Mouse (Mus musculus): ENCODE data around the gene Cenpc1. TPM values are rescaled to one million over a fixed set of nuclear protein-coding genes. Genes with fewer than 3 reads are reported as not detected.

Gene Cenpc1
- polyA plus RNA-seq (2014; fragmentation: Nextera tagmentation; extraction: Ambion mirVana), result 34.9 and 35.7 TPM in 2 replicates

- Histone ChIP-seq H3K36me3 (replicated peaks; ENCODE audit: control insufficient read depth, insufficient read depth) (no peaks in the 10 kb centered on the region), H3K9me3 (ENCODE audit: control insufficient read depth, low read length) (no peaks in the 10 kb centered on the region), H3K27me3 (ENCODE audit: control insufficient read depth, insufficient read depth, low read length) (no peaks in the 10 kb centered on the region), H3K4me3 (replicated peaks; ENCODE audit: low read length) (peak within 1 kb of the TSS; percentile 60), H3K9ac (peak within 1 kb of the TSS; percentile 66), H3K27ac (peak within 1 kb of the TSS; percentile 82), H3K4me2 (replicated peaks) (peak within 1 kb of the TSS; percentile 51), H3K4me1 (replicated peaks; ENCODE audit: control insufficient read depth, insufficient read depth, low read length) (peaks cover 12% of the 10 kb centered on the region)
- DNase-seq (ENCODE audit: low spot score), result peak; percentile 92
- WGBS, result under 1% methylated on average over 60 of the region's 60 CpGs
- ATAC-seq (ENCODE audit: low FRiP score), result peak; percentile 96
These were observed at the start of gene Cenpc1 for GRCm38 (mm10) chr5:86065101-86065875. Cenpc1 (minus strand) TSS chr5:86065583.

GRCm38 (mm10) chr5:86113997-86114396, 48.6 kb upstream of the Cenpc1 start:
- H3K4me2 ChIP-seq (replicated peaks), result no peak overlapping the region
- DNase-seq (ENCODE audit: low spot score) (no peak), ATAC-seq (ENCODE audit: low FRiP score) (no peak)
- H3K4me3 ChIP-seq (replicated peaks; ENCODE audit: low read length), result no peak overlapping the region
- 79% methylated on average over 1 of the region's 1 CpGs for WGBS
- no peak overlapping the region for H3K27ac ChIP-seq
- no peaks in the 10 kb centered on the region for H3K9me3 ChIP-seq (ENCODE audit: control insufficient read depth, low read length)
- H3K36me3 ChIP-seq (replicated peaks; ENCODE audit: control insufficient read depth, insufficient read depth), result peaks cover 58% of the 10 kb centered on the region
- H3K9ac ChIP-seq, result no peak overlapping the region
- no peaks in the 10 kb centered on the region for H3K4me1 ChIP-seq (replicated peaks; ENCODE audit: control insufficient read depth, insufficient read depth, low read length)
- H3K27me3 ChIP-seq (ENCODE audit: control insufficient read depth, insufficient read depth, low read length), result no peaks in the 10 kb centered on the region

- 94% methylated on average over 2 of the region's 2 CpGs for WGBS
- Histone ChIP-seq H3K27me3 (ENCODE audit: control insufficient read depth, insufficient read depth, low read length) (no peaks in the 10 kb centered on the region), H3K4me2 (replicated peaks) (no peak overlapping the region), H3K27ac (no peak overlapping the region), H3K36me3 (replicated peaks; ENCODE audit: control insufficient read depth, insufficient read depth) (peaks cover 51% of the 10 kb centered on the region), H3K4me1 (replicated peaks; ENCODE audit: control insufficient read depth, insufficient read depth, low read length) (no peaks in the 10 kb centered on the region), H3K9me3 (ENCODE audit: control insufficient read depth, low read length) (no peaks in the 10 kb centered on the region), H3K9ac (no peak overlapping the region), H3K4me3 (replicated peaks; ENCODE audit: low read length) (no peak overlapping the region)
- no peak for ATAC-seq (ENCODE audit: low FRiP score)
- DNase-seq (ENCODE audit: low spot score), result no peak
These were observed 47.7 kb upstream of the Cenpc1 start for GRCm38 (mm10) chr5:86113037-86113436.

- no peak overlapping the region for H3K4me2 ChIP-seq (replicated peaks)
- H3K9me3 ChIP-seq (ENCODE audit: control insufficient read depth, low read length), result no peaks in the 10 kb centered on the region
- ATAC-seq (ENCODE audit: low FRiP score) (no peak), DNase-seq (ENCODE audit: low spot score) (no peak)
- no peak overlapping the region for H3K9ac ChIP-seq
- H3K27me3 ChIP-seq (ENCODE audit: control insufficient read depth, insufficient read depth, low read length), result no peaks in the 10 kb centered on the region
- no peaks in the 10 kb centered on the region for H3K4me1 ChIP-seq (replicated peaks; ENCODE audit: control insufficient read depth, insufficient read depth, low read length)
- peaks cover 51% of the 10 kb centered on the region for H3K36me3 ChIP-seq (replicated peaks; ENCODE audit: control insufficient read depth, insufficient read depth)
- WGBS, result 98% methylated on average over 1 of the region's 1 CpGs
- H3K4me3 ChIP-seq (replicated peaks; ENCODE audit: low read length), result no peak overlapping the region
- H3K27ac ChIP-seq, result no peak overlapping the region
These were observed 45.7 kb upstream of the Cenpc1 start for GRCm38 (mm10) chr5:86111074-86111473.

GRCm38 (mm10) chr5:86106610-86107009, 41.2 kb upstream of the Cenpc1 start:
- no peak overlapping the region for H3K9ac ChIP-seq
- no peaks in the 10 kb centered on the region for H3K4me1 ChIP-seq (replicated peaks; ENCODE audit: control insufficient read depth, insufficient read depth, low read length)
- H3K4me2 ChIP-seq (replicated peaks), result no peak overlapping the region
- H3K36me3 ChIP-seq (replicated peaks; ENCODE audit: control insufficient read depth, insufficient read depth), result peaks cover 25% of the 10 kb centered on the region
- H3K4me3 ChIP-seq (replicated peaks; ENCODE audit: low read length), result no peak overlapping the region
- ATAC-seq (ENCODE audit: low FRiP score), result no peak
- DNase-seq (ENCODE audit: low spot score), result no peak
- no peaks in the 10 kb centered on the region for H3K27me3 ChIP-seq (ENCODE audit: control insufficient read depth, insufficient read depth, low read length)
- no peak overlapping the region for H3K27ac ChIP-seq
- WGBS, result 80% methylated on average over 2 of the region's 2 CpGs
- H3K9me3 ChIP-seq (ENCODE audit: control insufficient read depth, low read length), result no peaks in the 10 kb centered on the region

- H3K4me2 ChIP-seq (replicated peaks), result no peak overlapping the region
- H3K27ac ChIP-seq, result no peak overlapping the region
- WGBS, result 97% methylated on average over 2 of the region's 2 CpGs
- ATAC-seq (ENCODE audit: low FRiP score) (no peak), DNase-seq (ENCODE audit: low spot score) (no peak)
- no peaks in the 10 kb centered on the region for H3K27me3 ChIP-seq (ENCODE audit: control insufficient read depth, insufficient read depth, low read length)
- peaks cover 9% of the 10 kb centered on the region for H3K36me3 ChIP-seq (replicated peaks; ENCODE audit: control insufficient read depth, insufficient read depth)
- no peak overlapping the region for H3K9ac ChIP-seq
- H3K9me3 ChIP-seq (ENCODE audit: control insufficient read depth, low read length), result no peaks in the 10 kb centered on the region
- no peak overlapping the region for H3K4me3 ChIP-seq (replicated peaks; ENCODE audit: low read length)
- H3K4me1 ChIP-seq (replicated peaks; ENCODE audit: control insufficient read depth, insufficient read depth, low read length), result no peaks in the 10 kb centered on the region
These were observed 36.8 kb upstream of the Cenpc1 start for GRCm38 (mm10) chr5:86102176-86102575.

GRCm38 (mm10) chr5:86100621-86101020, 35.2 kb upstream of the Cenpc1 start:
- 89% methylated on average over 3 of the region's 3 CpGs for WGBS
- H3K27ac ChIP-seq, result no peak overlapping the region
- H3K4me3 ChIP-seq (replicated peaks; ENCODE audit: low read length), result no peak overlapping the region
- no peak for DNase-seq (ENCODE audit: low spot score)
- ATAC-seq (ENCODE audit: low FRiP score), result no peak
- no peaks in the 10 kb centered on the region for H3K4me1 ChIP-seq (replicated peaks; ENCODE audit: control insufficient read depth, insufficient read depth, low read length)
- no peaks in the 10 kb centered on the region for H3K9me3 ChIP-seq (ENCODE audit: control insufficient read depth, low read length)
- H3K4me2 ChIP-seq (replicated peaks), result no peak overlapping the region
- no peaks in the 10 kb centered on the region for H3K27me3 ChIP-seq (ENCODE audit: control insufficient read depth, insufficient read depth, low read length)
- no peak overlapping the region for H3K9ac ChIP-seq
- H3K36me3 ChIP-seq (replicated peaks; ENCODE audit: control insufficient read depth, insufficient read depth), result peaks cover 4% of the 10 kb centered on the region; the same call in 1 of the 2 replicates

GRCm38 (mm10) chr5:86098988-86099387, 33.6 kb upstream of the Cenpc1 start:
- WGBS, result 89% methylated on average over 3 of the region's 3 CpGs
- Histone ChIP-seq H3K4me3 (replicated peaks; ENCODE audit: low read length) (no peak overlapping the region), H3K36me3 (replicated peaks; ENCODE audit: control insufficient read depth, insufficient read depth) (no peaks in the 10 kb centered on the region)

GRCm38 (mm10) chr5:86094754-86095153, 29.4 kb upstream of the Cenpc1 start:
- WGBS, result 88% methylated on average over 9 of the region's 9 CpGs

More at GRCm38 (mm10) chr5:86098988-86099387, 33.6 kb upstream of the Cenpc1 start:
- no peak overlapping the region for H3K27ac ChIP-seq
- no peaks in the 10 kb centered on the region for H3K9me3 ChIP-seq (ENCODE audit: control insufficient read depth, low read length)
- no peak for DNase-seq (ENCODE audit: low spot score)
- no peak overlapping the region for H3K4me2 ChIP-seq (replicated peaks)
- no peak for ATAC-seq (ENCODE audit: low FRiP score)
- H3K27me3 ChIP-seq (ENCODE audit: control insufficient read depth, insufficient read depth, low read length), result no peaks in the 10 kb centered on the region
- H3K9ac ChIP-seq, result no peak overlapping the region
- H3K4me1 ChIP-seq (replicated peaks; ENCODE audit: control insufficient read depth, insufficient read depth, low read length), result no peaks in the 10 kb centered on the region

More at GRCm38 (mm10) chr5:86094754-86095153, 29.4 kb upstream of the Cenpc1 start:
- Histone ChIP-seq H3K4me1 (replicated peaks; ENCODE audit: control insufficient read depth, insufficient read depth, low read length) (no peaks in the 10 kb centered on the region), H3K4me2 (replicated peaks) (no peak overlapping the region), H3K27me3 (ENCODE audit: control insufficient read depth, insufficient read depth, low read length) (no peaks in the 10 kb centered on the region), H3K27ac (no peak overlapping the region), H3K9me3 (ENCODE audit: control insufficient read depth, low read length) (no peaks in the 10 kb centered on the region), H3K36me3 (replicated peaks; ENCODE audit: control insufficient read depth, insufficient read depth) (no peaks in the 10 kb centered on the region), H3K4me3 (replicated peaks; ENCODE audit: low read length) (no peak overlapping the region), H3K9ac (no peak overlapping the region)
- DNase-seq (ENCODE audit: low spot score) (no peak), ATAC-seq (ENCODE audit: low FRiP score) (no peak)
